Mouse (Mus musculus) cerebellum, adult 11-12 months (tissue): ENCODE measurements around the gene Tmem171.

Experiments used
- DNase-seq: peaks from one replicate; pipeline ENCODE4 v3.0.0; 2022

Tmem171 gene

GRCm38 (mm10) chr13:98691956-98692515, 2.6 kb downstream of the Tmem171 start:
- DNase-seq, result no peak

GRCm38 (mm10) chr13:98690886-98691285, 3.7 kb downstream of the Tmem171 start:
- no peak for DNase-seq

- DNase-seq, result no peak
Observed at GRCm38 (mm10) chr13:98689605-98690290, 4.9 kb downstream of the Tmem171 start.

- no peak for DNase-seq
Observed at GRCm38 (mm10) chr13:98687931-98688330, 6.7 kb downstream of the Tmem171 start.

GRCm38 (mm10) chr13:98684144-98684900, 10.3 kb downstream of the Tmem171 start:
- no peak for DNase-seq

- no peak for DNase-seq
Observed at GRCm38 (mm10) chr13:98683412-98683811, 11.2 kb downstream of the Tmem171 start.

GRCm38 (mm10) chr13:98680470-98681060, 14.1 kb downstream of the Tmem171 start:
- no peak for DNase-seq

- no peak for DNase-seq
Observed at GRCm38 (mm10) chr13:98679631-98680041, 15.0 kb downstream of the Tmem171 start.

GRCm38 (mm10) chr13:98679230-98679629, 15.4 kb downstream of the Tmem171 start:
- DNase-seq, result no peak

- no peak for DNase-seq
Observed at GRCm38 (mm10) chr13:98673922-98674321, 20.7 kb downstream of the Tmem171 start.

GRCm38 (mm10) chr13:98669296-98669695, 25.3 kb downstream of the Tmem171 start:
- no peak for DNase-seq

GRCm38 (mm10) chr13:98667316-98667715, 27.3 kb downstream of the Tmem171 start:
- no peak for DNase-seq

GRCm38 (mm10) chr13:98665240-98665639, 29.4 kb downstream of the Tmem171 start:
- DNase-seq, result no peak

GRCm38 (mm10) chr13:98662173-98662675, 32.4 kb downstream of the Tmem171 start:
- DNase-seq, result no peak

- DNase-seq, result no peak
Observed at GRCm38 (mm10) chr13:98656034-98656471, 38.6 kb downstream of the Tmem171 start.

- no peak for DNase-seq
Observed at GRCm38 (mm10) chr13:98655346-98655745, 39.3 kb downstream of the Tmem171 start.

GRCm38 (mm10) chr13:98654129-98654939, 40.3 kb downstream of the Tmem171 start:
- no peak for DNase-seq

GRCm38 (mm10) chr13:98652194-98652593, 42.4 kb downstream of the Tmem171 start:
- no peak for DNase-seq

GRCm38 (mm10) chr13:98651228-98651977, 43.2 kb downstream of the Tmem171 start:
- no peak for DNase-seq

GRCm38 (mm10) chr13:98647775-98648568, 46.7 kb downstream of the Tmem171 start:
- DNase-seq, result no peak
